Mouse (Mus musculus) kidney, embryonic 16.5 days (tissue): Measurements from ENCODE around the gene Cacna2d3. TPM values are rescaled to one million over a fixed set of nuclear protein-coding genes. Genes with fewer than 3 reads are reported as not detected.
A peak's percentile ranks its signal among the peaks of the same experiment; 100 is the strongest.

Experiments used
- ATAC-seq: fragments of 200-750 bp; cut with Nextera tagmentation; 2 replicates; pipeline ENCODE4 v1.8.0; 2017; ENCODE audit warnings: moderate TSS enrichment; ENCODE audit not compliant: low FRiP score, low TSS enrichment
- H3K27ac ChIP-seq: fragments of 300-500 bp; sonication (generic); 2 replicates; pipeline ENCODE4 v1.5.1; 2014; ENCODE audit warnings: low read length
- H3K27me3 ChIP-seq: fragments of 300-500 bp; sonication (generic); 2 replicates; pipeline ENCODE4 v1.6.1; 2014; ENCODE audit warnings: low read length, control low read depth, mixed read lengths; ENCODE audit not compliant: insufficient read depth
- H3K36me3 ChIP-seq: fragments of 300-500 bp; sonication (generic); 2 replicates; pipeline ENCODE4 v1.6.1; 2014; ENCODE audit warnings: low read length, control low read depth, mixed read lengths; ENCODE audit not compliant: insufficient read depth
- H3K4me1 ChIP-seq: fragments of 300-500 bp; sonication (generic); 2 replicates; pipeline ENCODE4 v1.6.1; 2014; ENCODE audit warnings: low read length, control low read depth, mixed read lengths; ENCODE audit not compliant: insufficient read depth
- H3K4me2 ChIP-seq: fragments of 300-500 bp; sonication (generic); replicated peaks from 2 replicates; pipeline ENCODE4 v1.6.1; 2014; ENCODE audit warnings: low read depth, low read length
- H3K4me3 ChIP-seq: fragments of 300-500 bp; sonication (generic); 2 replicates; pipeline ENCODE4 v1.5.1; 2014; ENCODE audit warnings: mild to moderate bottlenecking, low read length
- H3K9ac ChIP-seq: fragments of 300-500 bp; sonication (generic); replicated peaks from 2 replicates; pipeline ENCODE4 v1.6.1; 2014; ENCODE audit warnings: low read length
- H3K9me3 ChIP-seq: fragments of 300-500 bp; sonication (generic); 2 replicates; pipeline ENCODE4 v1.6.1; 2016; ENCODE audit warnings: low read length, control low read depth
- WGBS: fragments of 180-500 bp; shearing (Covaris S2); extraction: QIAGEN DNeasy Blood & Tissue Kit; methylation state at CpG from one replicate; pipeline ENCODE4 v1.1.7; 2014; 5-methylcytosine and 5-hydroxymethylcytosine counted together
- polyA plus RNA-seq: library from polyadenylated mRNA; unstranded; fragments of >200 nt; fragmentation: Nextera tagmentation; extraction: Ambion mirVana; gene quantifications from 2 replicates; pipeline ENCODE4 v1.2.1, GENCODE M21; 2015

Gene Cacna2d3
- polyA plus RNA-seq, 1 experiment from 2014 or later = 2.8 TPM

DNA sequence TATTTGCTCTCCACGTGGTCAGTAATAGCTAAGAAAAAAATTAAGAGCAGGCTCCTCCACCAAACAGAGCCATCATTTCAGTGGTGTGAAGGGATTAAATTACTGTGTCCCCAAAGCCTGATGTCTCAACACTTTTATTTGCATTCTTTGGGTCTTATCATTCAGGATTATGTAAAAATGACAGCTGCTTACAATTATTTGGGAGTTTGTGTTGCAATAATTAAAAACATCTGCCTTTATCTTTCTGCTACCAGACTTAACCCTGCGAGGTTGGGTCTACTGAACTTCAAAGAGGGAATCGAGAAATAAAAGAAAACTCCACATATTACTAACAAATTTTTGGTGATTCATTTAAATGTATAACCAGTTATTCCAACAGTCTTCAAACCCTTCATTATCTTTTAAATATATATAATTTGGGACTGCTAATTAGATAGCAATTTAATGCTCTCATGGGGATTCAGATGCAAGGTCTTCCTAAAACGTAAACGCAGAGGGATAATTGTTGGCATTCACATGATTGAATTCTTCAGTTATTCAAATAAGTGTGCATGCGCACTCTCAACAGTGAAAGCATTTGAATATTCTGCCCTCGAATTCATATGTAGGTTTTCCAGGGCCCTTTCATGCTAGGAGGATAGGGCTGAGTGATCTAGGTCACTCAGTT lies 636.0 kb downstream of the Cacna2d3 start:
- Histone ChIP-seq H3K4me1 (0 out of 2 replicates have a peak, but pooled peaks cover 2% of the 10 kb centered on the region), H3K4me2 (no peak overlapping the region), H3K27me3 (peaks cover 4% of the 10 kb centered on the region; the same call in 1 of the 2 replicates), H3K27ac (no peak overlapping the region), H3K36me3 (no peaks in the 10 kb centered on the region), H3K9me3 (no peaks in the 10 kb centered on the region), H3K4me3 (no peak overlapping the region), H3K9ac (no peak overlapping the region)
- WGBS = 73% methylated on average over 7 of the region's 7 CpGs
- no peak for ATAC-seq

DNA sequence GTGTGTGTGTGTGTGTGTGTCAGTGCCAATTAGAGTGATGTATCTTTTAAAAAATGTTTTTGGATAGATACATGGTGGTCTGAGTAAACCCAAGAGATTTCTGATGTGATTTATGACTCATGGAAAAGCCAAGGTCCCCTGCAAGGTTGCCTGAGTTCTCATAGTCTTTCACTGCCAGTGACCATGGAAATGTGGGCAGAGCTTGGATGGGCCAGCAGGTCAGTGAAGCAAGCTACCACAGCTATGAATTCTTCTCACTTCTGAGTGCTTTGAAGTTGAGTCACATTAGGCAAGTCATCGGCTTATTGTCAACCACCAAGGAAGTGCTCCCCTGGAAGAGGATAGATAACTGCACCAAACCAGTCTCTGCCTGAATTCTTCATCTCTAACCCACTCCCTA lies 639.5 kb downstream of the Cacna2d3 start:
- Histone ChIP-seq H3K4me2 (no peak overlapping the region), H3K4me3 (no peak overlapping the region), H3K4me1 (0 out of 2 replicates have a peak, but pooled peaks cover 2% of the 10 kb centered on the region), H3K27ac (no peak overlapping the region), H3K9ac (no peak overlapping the region), H3K27me3 (no peaks in the 10 kb centered on the region), H3K9me3 (no peaks in the 10 kb centered on the region), H3K36me3 (no peaks in the 10 kb centered on the region)
- WGBS = 61% methylated on average over 1 of the region's 1 CpGs
- no peak for ATAC-seq

DNA sequence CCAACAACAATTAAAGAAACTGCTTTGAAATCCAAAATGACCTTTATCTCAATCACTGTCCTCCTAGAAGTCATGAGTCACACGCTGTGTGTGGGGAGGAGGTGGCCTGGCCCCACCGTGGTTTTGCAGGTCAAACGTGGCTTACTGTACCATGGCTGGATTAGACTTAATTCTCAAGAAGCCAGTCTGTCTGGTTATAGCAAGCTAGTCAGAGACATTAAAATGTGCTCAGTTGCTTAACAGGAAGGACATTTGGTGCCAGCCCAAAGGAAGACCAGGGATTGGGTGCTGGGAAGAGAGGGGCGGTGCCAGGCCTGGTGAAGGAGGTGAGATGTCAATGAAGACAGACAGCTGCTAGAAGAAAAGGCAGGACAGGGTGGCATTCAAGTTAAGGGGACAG lies 641.0 kb downstream of the Cacna2d3 start:
- Histone ChIP-seq H3K9me3 (no peaks in the 10 kb centered on the region), H3K4me1 (0 out of 2 replicates have a peak, but pooled peaks cover 2% of the 10 kb centered on the region), H3K4me2 (no peak overlapping the region), H3K9ac (no peak overlapping the region), H3K27me3 (0 out of 2 replicates have a peak, but pooled peaks cover 3% of the 10 kb centered on the region), H3K36me3 (no peaks in the 10 kb centered on the region), H3K27ac (no peak overlapping the region), H3K4me3 (no peak overlapping the region)
- ATAC-seq = peak; percentile 71
- WGBS = 53% methylated on average over 4 of the region's 4 CpGs

DNA sequence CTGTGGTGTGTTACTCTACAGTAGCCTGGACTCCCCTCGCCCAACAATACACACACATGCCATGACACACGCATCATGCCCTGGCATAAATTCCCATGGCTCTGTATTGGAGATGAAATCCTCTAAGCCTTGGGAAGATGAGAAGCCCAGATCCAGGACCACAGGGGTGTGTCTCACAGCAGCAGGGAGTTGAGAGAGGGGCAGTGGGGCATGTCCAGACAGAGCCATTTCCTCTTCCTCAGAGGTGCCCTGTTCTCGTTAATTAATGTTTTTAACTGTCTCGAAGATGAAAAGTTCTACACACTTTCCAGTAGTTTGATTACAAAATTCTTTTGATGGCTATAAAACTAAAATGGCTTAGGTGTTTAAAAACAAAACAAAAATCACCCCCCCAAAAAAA lies 641.4 kb downstream of the Cacna2d3 start:
- 0 out of 2 replicates have a peak, but pooled peaks cover 3% of the 10 kb centered on the region for H3K27me3 ChIP-seq
- 44% methylated on average over 4 of the region's 4 CpGs for WGBS
- H3K27ac ChIP-seq = no peak overlapping the region
- H3K36me3 ChIP-seq = no peaks in the 10 kb centered on the region
- no peaks in the 10 kb centered on the region for H3K9me3 ChIP-seq
- H3K4me2 ChIP-seq = no peak overlapping the region
- H3K4me1 ChIP-seq = 0 out of 2 replicates have a peak, but pooled peaks cover 2% of the 10 kb centered on the region
- H3K9ac ChIP-seq = no peak overlapping the region
- peak; percentile 89 for ATAC-seq
- no peak overlapping the region for H3K4me3 ChIP-seq

DNA sequence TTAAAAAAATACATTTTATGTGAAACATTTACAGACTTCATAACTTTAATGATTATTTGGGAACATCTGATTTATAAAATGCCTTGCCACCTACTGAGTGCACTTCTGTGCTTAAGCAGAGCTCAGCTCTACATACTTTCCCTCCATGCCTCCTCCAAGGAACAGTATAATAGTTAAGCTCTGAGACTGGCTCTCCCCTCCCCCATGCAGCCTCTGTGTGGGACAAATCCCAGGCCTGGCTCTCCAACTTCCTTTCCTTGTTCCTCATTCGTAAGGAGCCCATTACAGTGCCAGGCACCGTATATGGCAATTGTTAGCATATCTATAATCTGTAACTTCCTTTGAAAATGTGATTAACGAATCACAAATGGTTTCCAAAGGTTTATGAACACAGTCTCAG lies 644.2 kb downstream of the Cacna2d3 start:
- Histone ChIP-seq H3K27me3 (0 out of 2 replicates have a peak, but pooled peaks cover 3% of the 10 kb centered on the region), H3K27ac (no peak overlapping the region), H3K4me3 (no peak overlapping the region), H3K4me1 (0 out of 2 replicates have a peak, but pooled peaks cover 2% of the 10 kb centered on the region), H3K9me3 (no peaks in the 10 kb centered on the region), H3K4me2 (no peak overlapping the region), H3K9ac (no peak overlapping the region), H3K36me3 (no peaks in the 10 kb centered on the region)
- WGBS = 64% methylated on average over 3 of the region's 3 CpGs
- no peak for ATAC-seq

DNA sequence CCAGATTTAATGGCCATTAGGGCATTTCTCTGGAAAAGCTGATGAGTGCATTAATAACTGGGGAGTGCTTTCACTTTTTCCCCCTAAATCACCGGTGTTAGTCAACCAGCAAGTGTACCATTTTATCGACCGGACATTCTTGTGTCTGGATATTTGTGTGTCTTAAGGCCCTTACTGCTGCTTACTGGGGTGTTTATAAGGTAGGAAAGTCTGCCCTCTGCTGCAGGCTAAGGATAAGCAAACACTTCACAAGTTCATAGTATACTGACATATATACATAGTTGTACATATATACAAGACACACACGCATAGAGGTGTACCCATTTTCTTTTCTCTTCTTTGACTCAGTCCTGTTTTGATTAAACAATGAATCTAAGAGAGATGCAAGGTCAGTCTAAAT lies 647.9 kb downstream of the Cacna2d3 start:
- H3K4me3 ChIP-seq = no peak overlapping the region
- no peak overlapping the region for H3K4me2 ChIP-seq
- no peak overlapping the region for H3K27ac ChIP-seq
- H3K27me3 ChIP-seq = 0 out of 2 replicates have a peak, but pooled peaks cover 3% of the 10 kb centered on the region
- no peaks in the 10 kb centered on the region for H3K9me3 ChIP-seq
- no peak for ATAC-seq
- H3K36me3 ChIP-seq = no peaks in the 10 kb centered on the region
- H3K9ac ChIP-seq = no peak overlapping the region
- H3K4me1 ChIP-seq = no peaks in the 10 kb centered on the region
- WGBS = 74% methylated on average over 4 of the region's 4 CpGs

DNA sequence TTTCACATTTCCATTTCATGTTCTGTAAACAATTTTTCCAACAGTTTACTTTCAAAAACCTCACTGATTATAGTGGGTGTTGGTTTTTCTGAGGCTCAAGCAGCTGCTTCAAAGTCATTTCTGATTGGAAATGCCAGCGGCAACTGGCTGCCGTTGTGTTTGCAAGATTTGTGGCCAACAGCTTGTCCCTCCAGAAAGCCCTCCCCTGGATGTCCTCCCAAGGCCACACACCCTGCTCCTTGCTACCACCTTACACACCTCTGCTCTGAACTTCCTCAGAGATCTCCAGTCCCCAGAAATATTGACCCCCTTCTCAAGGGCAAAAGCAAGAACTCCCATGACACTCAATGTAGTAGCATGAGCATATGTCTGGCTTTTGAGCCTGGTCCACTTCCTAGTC lies 659.0 kb downstream of the Cacna2d3 start:
- ATAC-seq = no peak
- no peak overlapping the region for H3K9ac ChIP-seq
- H3K9me3 ChIP-seq = no peaks in the 10 kb centered on the region
- no peak overlapping the region for H3K4me3 ChIP-seq
- WGBS = 82% methylated on average over 2 of the region's 2 CpGs
- H3K4me2 ChIP-seq = no peak overlapping the region
- no peaks in the 10 kb centered on the region for H3K36me3 ChIP-seq
- no peaks in the 10 kb centered on the region for H3K4me1 ChIP-seq
- no peak overlapping the region for H3K27ac ChIP-seq
- H3K27me3 ChIP-seq = no peaks in the 10 kb centered on the region

DNA sequence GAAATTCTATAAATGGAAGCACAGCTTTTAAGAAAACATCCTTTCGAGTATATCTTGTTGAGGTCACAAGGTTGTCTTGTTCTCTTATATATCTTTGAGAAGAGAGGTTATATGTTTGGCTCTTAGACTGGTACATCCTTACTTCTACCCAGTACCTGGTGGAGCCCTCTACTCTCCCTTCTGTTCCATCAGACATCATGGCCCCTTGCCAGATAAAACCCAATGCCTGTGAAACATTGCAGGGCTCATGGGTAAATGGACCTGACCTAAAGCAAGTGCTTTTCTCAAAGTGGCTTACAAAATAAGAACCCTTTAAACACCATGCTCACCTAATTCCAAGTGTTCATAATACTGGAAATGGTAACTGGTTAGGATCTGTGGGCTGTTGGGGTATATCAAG lies 660.2 kb downstream of the Cacna2d3 start:
- Histone ChIP-seq H3K4me3 (no peak overlapping the region), H3K36me3 (no peaks in the 10 kb centered on the region), H3K4me1 (no peaks in the 10 kb centered on the region), H3K27ac (no peak overlapping the region), H3K27me3 (no peaks in the 10 kb centered on the region), H3K4me2 (no peak overlapping the region), H3K9ac (no peak overlapping the region), H3K9me3 (no peaks in the 10 kb centered on the region)
- 65% methylated on average over 1 of the region's 1 CpGs for WGBS
- ATAC-seq = no peak

DNA sequence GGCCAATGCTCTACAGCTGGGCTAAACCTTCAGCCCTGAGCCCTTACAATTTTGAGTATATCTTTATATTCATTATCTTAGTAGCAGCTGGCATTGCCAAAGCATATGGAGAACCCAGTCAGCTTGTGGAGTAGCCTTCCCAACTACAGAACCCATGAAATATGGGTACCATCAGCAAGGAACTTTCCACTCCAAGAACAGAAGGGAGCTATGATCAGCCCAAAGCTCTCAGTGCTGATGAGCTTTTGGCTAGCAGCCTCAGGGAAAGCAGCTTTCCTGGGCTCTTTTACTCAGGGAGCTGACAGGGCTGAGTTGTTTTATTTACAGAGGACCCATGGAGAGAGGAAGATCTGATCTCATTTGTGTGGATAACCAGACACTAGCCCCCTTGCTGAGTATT lies 661.0 kb downstream of the Cacna2d3 start:
- Histone ChIP-seq H3K9ac (no peak overlapping the region), H3K27me3 (no peaks in the 10 kb centered on the region), H3K9me3 (no peaks in the 10 kb centered on the region), H3K4me2 (no peak overlapping the region), H3K36me3 (no peaks in the 10 kb centered on the region), H3K27ac (no peak overlapping the region), H3K4me1 (no peaks in the 10 kb centered on the region), H3K4me3 (no peak overlapping the region)
- no peak for ATAC-seq

DNA sequence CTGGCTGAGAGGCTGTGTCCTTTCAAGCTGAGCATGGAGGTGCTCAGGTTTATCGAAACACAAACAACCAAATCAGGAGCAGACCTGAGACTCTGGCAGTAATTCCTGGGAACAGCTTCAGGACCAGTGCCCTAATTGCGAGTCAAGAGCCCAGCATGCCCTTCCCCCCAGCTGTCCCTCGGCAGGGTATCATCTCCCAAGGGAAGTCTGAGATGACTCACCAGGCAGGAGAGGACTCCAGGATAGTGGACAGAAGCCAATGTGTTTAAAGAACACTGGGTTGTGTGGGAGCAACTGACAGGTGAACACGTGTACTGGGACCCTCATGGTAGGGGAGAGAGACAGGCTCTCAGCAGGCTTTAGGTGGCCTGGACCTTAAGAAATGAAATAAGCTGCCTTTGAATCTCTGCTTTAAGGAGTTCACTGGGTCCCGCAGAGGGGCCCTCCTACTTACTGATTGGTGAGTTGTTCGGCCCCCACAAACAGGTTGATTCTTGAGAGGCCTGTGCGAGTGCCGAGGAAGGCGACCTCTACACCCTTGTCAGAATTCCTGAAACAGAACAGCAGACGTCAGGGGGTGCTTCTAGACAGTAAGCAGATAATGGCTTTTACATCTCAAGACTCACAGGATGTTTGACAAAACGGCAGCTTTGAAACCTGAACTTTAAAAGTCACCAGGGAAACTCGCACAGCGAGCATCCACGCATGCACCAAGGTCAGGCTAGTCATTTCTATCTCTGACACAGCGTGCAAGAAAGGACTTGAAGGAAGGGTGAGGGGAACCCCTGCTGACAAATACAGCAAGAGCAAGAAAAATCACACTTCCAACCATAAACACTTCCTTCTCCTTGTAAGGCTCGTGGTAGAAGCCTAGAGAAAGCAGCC lies 669.5 kb downstream of the Cacna2d3 start:
- Histone ChIP-seq H3K27me3 (no peaks in the 10 kb centered on the region), H3K4me3 (no peak overlapping the region), H3K9ac (no peak overlapping the region), H3K27ac (no peak overlapping the region), H3K4me2 (no peak overlapping the region), H3K36me3 (no peaks in the 10 kb centered on the region), H3K4me1 (no peaks in the 10 kb centered on the region), H3K9me3 (no peaks in the 10 kb centered on the region)
- 33% methylated on average over 16 of the region's 16 CpGs for whole genome bisulfite sequencing
- ATAC-seq = no peak
